Mouse (Mus musculus) hindbrain, embryonic 11.5 days (tissue): ENCODE data around the gene Gm10961. TPM values are rescaled to one million over a fixed set of nuclear protein-coding genes. Genes with fewer than 3 reads are reported as not detected.

Experiments used
- ATAC-seq: fragments of 200-750 bp; cut with Nextera tagmentation; 2 replicates; pipeline ENCODE4 v1.8.0; 2017; ENCODE audit warnings: mild to moderate bottlenecking, moderate TSS enrichment, moderate library complexity; ENCODE audit not compliant: low FRiP score
- DNase-seq: peaks from one replicate; pipeline ENCODE4 v3.0.0-alpha.2; 2015; ENCODE audit warnings: low spot score
- H3K27ac ChIP-seq: fragments of 300-500 bp; sonication (generic); 2 replicates; pipeline ENCODE4 v1.5.1; 2014; ENCODE audit warnings: mild to moderate bottlenecking, low read depth, low read length
- H3K27me3 ChIP-seq: fragments of 300-500 bp; sonication (generic); 2 replicates; pipeline ENCODE4 v1.6.1; 2014; ENCODE audit warnings: mild to moderate bottlenecking, low read length, moderate library complexity, mixed read lengths; ENCODE audit not compliant: control insufficient read depth, insufficient read depth
- H3K36me3 ChIP-seq: fragments of 300-500 bp; sonication (generic); 2 replicates; pipeline ENCODE4 v1.6.1; 2014; ENCODE audit warnings: mild to moderate bottlenecking, low read length, moderate library complexity, mixed read lengths; ENCODE audit not compliant: control insufficient read depth, insufficient read depth
- H3K4me1 ChIP-seq: fragments of 300-500 bp; sonication (generic); replicated peaks from 2 replicates; pipeline ENCODE4 v1.6.1; 2014; ENCODE audit warnings: low read length, mixed read lengths; ENCODE audit not compliant: control insufficient read depth, insufficient read depth
- H3K4me2 ChIP-seq: fragments of 300-500 bp; sonication (generic); replicated peaks from 2 replicates; pipeline ENCODE4 v1.6.1; 2014; ENCODE audit warnings: mild to moderate bottlenecking, low read depth, low read length
- H3K4me3 ChIP-seq: fragments of 300-500 bp; sonication (generic); 2 replicates; pipeline ENCODE4 v1.5.1; 2014; ENCODE audit warnings: low read depth, low read length
- H3K9ac ChIP-seq: fragments of 300-500 bp; sonication (generic); 2 replicates; pipeline ENCODE4 v1.6.1; 2014; ENCODE audit warnings: low read depth, low read length
- H3K9me3 ChIP-seq: fragments of 300-500 bp; sonication (generic); 2 replicates; pipeline ENCODE4 v1.6.1; 2016; ENCODE audit warnings: low read length; ENCODE audit not compliant: control insufficient read depth
- WGBS: fragments of 180-500 bp; shearing (Covaris S2); extraction: QIAGEN DNeasy Blood & Tissue Kit; methylation state at CpG from one replicate; pipeline ENCODE4 v1.1.7; 2014; 5-methylcytosine and 5-hydroxymethylcytosine counted together
- polyA plus RNA-seq: library from polyadenylated mRNA; unstranded; fragments of >200 nt; fragmentation: Nextera tagmentation; extraction: Ambion mirVana; gene quantifications from 2 replicates; pipeline ENCODE4 v1.2.1, GENCODE M21; 2014

Gm10961 gene
- polyA plus RNA-seq, 1 experiment from 2014 or later, result not detected

DNA sequence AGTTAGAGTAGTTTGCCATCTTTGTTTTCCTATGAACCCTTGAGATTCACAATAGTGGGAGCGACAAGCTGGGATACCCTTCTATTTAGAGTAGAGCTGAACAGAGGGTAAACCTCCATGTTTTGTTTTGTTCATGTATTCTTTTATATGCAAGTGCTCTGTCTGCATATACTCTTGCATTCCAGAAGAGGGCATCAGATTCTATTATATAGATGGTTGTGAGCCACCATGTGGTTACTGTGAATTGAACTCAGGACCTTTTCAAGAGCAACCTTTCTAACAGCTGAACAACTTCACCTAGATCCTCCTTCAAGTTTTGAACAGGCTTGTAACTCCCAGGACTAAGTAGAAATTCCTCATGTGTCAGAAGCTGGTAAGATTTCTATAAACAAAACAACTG is 27.9 kb downstream of the Gm10961 start:
- 93% methylated on average over 1 of the region's 1 CpGs for WGBS
- Histone ChIP-seq H3K4me2 (no peak overlapping the region), H3K36me3 (0 out of 2 replicates have a peak, but pooled peaks cover 2% of the 10 kb centered on the region), H3K27me3 (no peaks in the 10 kb centered on the region), H3K4me3 (no peak overlapping the region), H3K9me3 (no peaks in the 10 kb centered on the region), H3K27ac (no peak overlapping the region), H3K9ac (no peak overlapping the region), H3K4me1 (no peaks in the 10 kb centered on the region)
- DNase-seq, result no peak
- no peak for ATAC-seq

DNA sequence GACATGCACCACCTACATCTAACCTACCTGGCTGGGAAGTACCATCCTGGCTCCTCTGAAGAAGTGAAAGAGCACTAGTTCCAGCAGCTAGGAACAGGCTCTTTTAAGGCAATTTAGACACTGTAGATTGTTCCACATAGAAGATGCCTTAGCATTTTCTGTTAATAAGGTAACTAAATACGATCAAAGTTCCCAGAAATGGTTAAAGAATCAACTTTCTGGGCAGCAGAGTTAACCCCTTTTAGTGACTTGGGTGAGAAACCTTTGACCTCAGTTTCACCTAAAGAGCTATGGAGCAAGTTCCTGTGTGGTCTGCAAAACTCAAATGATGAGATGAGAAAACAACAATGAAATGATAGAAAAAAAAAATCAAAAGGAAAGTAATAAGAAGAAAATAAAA is 33.5 kb downstream of the Gm10961 start:
- ATAC-seq, result no peak
- H3K36me3 ChIP-seq, result peaks cover 10% of the 10 kb centered on the region

DNA sequence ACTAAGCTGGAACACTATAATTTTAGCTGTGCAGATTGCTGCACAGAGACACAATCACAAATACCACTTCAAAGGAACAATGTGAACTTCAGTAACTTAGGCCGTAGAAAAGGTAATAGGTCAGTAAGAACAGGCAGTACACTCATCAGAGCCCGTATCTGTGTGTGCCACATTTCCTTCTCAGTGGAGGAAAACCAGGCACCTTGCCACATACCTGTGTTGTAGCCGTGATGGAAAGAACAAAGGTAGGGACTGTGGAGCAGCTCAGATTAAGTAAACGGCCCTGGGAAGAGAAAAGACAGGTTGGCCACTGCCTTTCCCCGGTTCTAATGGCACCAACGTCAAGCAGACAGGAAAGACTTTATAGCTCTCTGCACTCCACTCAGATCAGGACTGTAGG is 36.3 kb downstream of the Gm10961 start:
- no peaks in the 10 kb centered on the region for H3K9me3 ChIP-seq
- no peak overlapping the region for H3K4me2 ChIP-seq
- DNase-seq (no peak), ATAC-seq (no peak)
- H3K27me3 ChIP-seq, result no peaks in the 10 kb centered on the region
- WGBS, result 92% methylated on average over 6 of the region's 6 CpGs
- H3K4me3 ChIP-seq, result no peak overlapping the region
- peaks cover 13% of the 10 kb centered on the region for H3K36me3 ChIP-seq
- no peak overlapping the region for H3K27ac ChIP-seq
- no peak overlapping the region for H3K9ac ChIP-seq
- no peaks in the 10 kb centered on the region for H3K4me1 ChIP-seq

More for the DNA sequence above, 33.5 kb downstream of the Gm10961 start:
- Histone ChIP-seq H3K9ac (no peak overlapping the region), H3K9me3 (no peaks in the 10 kb centered on the region), H3K27me3 (no peaks in the 10 kb centered on the region), H3K4me1 (no peaks in the 10 kb centered on the region), H3K27ac (no peak overlapping the region), H3K4me2 (no peak overlapping the region), H3K4me3 (no peak overlapping the region)
- 93% methylated on average over 1 of the region's 1 CpGs for WGBS
- no peak for DNase-seq

DNA sequence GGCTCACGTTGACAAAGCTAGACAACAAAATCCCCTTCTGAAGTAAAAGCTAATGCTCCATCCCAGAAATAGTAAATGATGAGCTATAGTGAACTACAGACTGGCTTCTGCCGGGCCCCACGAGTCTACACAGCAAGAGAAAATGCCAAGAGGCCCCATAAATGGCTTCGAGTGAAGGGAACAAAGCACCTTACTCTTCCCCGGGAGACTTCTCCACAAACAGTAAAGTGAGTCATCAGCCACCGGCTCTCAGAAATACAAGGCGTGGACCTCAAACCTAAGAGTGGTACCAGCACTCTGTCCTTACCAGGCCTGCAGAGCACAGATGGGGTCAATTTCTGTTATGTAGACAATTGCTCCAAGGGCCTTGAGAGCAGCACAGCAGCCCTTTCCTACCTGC is 37.7 kb downstream of the Gm10961 start:
- no peaks in the 10 kb centered on the region for H3K4me1 ChIP-seq
- H3K27me3 ChIP-seq, result no peaks in the 10 kb centered on the region
- no peak overlapping the region for H3K27ac ChIP-seq
- DNase-seq (no peak), ATAC-seq (no peak)
- no peak overlapping the region for H3K9ac ChIP-seq
- 96% methylated on average over 7 of the region's 7 CpGs for WGBS
- peaks cover 11% of the 10 kb centered on the region for H3K36me3 ChIP-seq
- no peak overlapping the region for H3K4me3 ChIP-seq
- H3K9me3 ChIP-seq, result no peaks in the 10 kb centered on the region
- H3K4me2 ChIP-seq, result no peak overlapping the region

DNA sequence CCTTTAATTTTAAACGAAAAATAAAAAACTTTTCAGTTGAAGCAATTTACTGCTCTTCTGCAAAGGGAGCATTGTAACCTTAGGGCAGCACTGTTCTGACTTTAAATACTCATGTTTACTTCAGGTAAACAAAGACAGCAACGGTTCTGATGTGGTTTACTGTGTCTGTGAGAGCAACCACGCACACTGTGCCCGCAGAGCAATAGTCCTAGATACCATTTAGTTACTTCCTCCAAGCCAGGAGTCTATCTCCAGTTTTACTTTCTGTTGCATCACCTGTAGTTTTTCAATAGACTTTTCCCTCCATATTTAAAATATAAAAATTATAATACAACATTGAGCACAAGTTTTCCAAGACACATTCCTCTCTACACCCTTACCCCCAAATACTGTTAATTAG is 39.4 kb downstream of the Gm10961 start:
- WGBS, result 89% methylated on average over 4 of the region's 4 CpGs
- H3K36me3 ChIP-seq, result peaks cover 11% of the 10 kb centered on the region
- H3K4me2 ChIP-seq, result no peak overlapping the region
- no peak overlapping the region for H3K4me3 ChIP-seq
- no peak for ATAC-seq
- no peaks in the 10 kb centered on the region for H3K9me3 ChIP-seq
- DNase-seq, result no peak
- H3K9ac ChIP-seq, result no peak overlapping the region
- H3K27me3 ChIP-seq, result no peaks in the 10 kb centered on the region
- no peaks in the 10 kb centered on the region for H3K4me1 ChIP-seq
- no peak overlapping the region for H3K27ac ChIP-seq

DNA sequence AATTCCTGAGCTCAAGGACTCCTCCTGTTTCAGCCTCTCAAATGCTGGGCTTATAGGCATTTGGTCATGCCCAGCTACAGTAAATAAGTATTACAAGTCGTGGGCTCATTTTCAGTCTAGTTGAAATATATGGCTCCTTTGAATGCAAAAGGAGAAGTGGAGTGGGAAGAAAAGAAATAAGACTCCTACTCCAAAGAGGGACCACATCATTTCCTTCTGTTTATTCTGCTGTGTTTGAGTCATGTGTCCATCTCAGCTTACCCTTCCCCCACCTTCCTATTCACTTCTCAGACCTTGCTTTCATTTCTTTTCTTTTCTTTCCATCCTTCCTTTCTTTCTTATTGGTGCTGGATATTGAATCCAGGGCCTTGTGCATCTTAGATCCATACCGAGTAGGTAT is 40.4 kb downstream of the Gm10961 start:
- no peak for ATAC-seq

DNA sequence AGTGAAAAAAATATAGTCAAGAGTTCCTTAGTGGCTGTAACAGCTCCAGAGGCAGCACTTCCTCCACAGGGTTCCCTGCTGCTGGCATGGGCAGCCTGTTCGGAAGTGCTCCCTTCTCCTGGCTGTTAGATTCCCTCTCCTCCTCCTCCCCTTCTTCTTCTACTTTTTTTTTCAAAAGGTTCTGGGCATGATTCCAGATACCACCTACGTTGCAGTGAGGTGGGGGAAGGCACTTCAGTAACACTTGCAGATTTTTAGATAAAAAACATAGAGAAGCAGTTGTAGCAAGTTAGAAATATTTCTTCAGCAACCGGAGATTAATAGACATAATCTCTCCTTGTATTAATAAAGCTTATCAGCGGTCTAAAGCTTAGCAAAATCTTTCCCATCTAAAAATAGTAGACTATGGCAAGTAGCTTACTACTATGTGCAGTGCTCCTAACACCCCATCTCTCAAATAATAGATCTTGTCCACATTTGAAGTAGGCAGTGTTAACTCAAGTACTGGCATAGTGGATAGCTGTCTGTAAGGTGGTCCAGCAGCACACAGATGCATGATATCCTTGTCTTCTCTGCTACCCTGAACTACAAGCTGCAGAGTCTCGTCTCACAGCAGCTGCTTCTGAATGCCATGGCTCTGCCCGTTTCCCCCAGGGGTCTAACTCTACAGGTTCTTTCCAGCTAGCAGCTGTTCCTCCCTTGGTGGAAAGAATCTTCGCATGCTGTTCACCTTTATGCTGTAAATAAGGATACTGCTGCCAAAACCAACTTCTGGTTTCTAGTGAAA is 49.9 kb downstream of the Gm10961 start:
- H3K4me3 ChIP-seq, result no peak overlapping the region
- DNase-seq, result no peak
- no peaks in the 10 kb centered on the region for H3K9me3 ChIP-seq
- no peak overlapping the region for H3K27ac ChIP-seq
- no peaks in the 10 kb centered on the region for H3K36me3 ChIP-seq
- no peak overlapping the region for H3K9ac ChIP-seq
- no peak overlapping the region for H3K4me2 ChIP-seq
- no peaks in the 10 kb centered on the region for H3K4me1 ChIP-seq
- H3K27me3 ChIP-seq, result no peaks in the 10 kb centered on the region
- 57% methylated on average over 7 of the region's 7 CpGs for WGBS
- no peak for ATAC-seq

More for the DNA sequence above, 40.4 kb downstream of the Gm10961 start:
- Histone ChIP-seq H3K9me3 (no peaks in the 10 kb centered on the region), H3K9ac (no peak overlapping the region), H3K4me2 (no peak overlapping the region), H3K4me1 (no peaks in the 10 kb centered on the region), H3K27ac (no peak overlapping the region), H3K27me3 (no peaks in the 10 kb centered on the region), H3K36me3 (peaks cover 11% of the 10 kb centered on the region), H3K4me3 (no peak overlapping the region)
- WGBS, result 97% methylated on average over 2 of the region's 2 CpGs
- DNase-seq, result no peak

Other genes with a start within 250 kb of the Gm10961 start
- gene Kcnc4, start 171.8 kb upstream of the Gm10961 start, polyA plus RNA-seq, result 0.22 and 0.25 TPM in 2 replicates
- 1.9 and 3.5 TPM in 2 replicates for gene Slc6a17, start 113.3 kb upstream of the Gm10961 start, polyA plus RNA-seq
- not detected in 2 replicates for gene Ubl4b, start 76.2 kb upstream of the Gm10961 start, polyA plus RNA-seq
- gene Alx3, start 36.3 kb upstream of the Gm10961 start, polyA plus RNA-seq, result 0.73 and 1.5 TPM in 2 replicates
- gene Strip1, start 372 bp downstream of the Gm10961 start, polyA plus RNA-seq, result 85.1 and 100 TPM in 2 replicates
- gene Ahcyl1, start 65.2 kb downstream of the Gm10961 start, polyA plus RNA-seq, result 117 and 123 TPM in 2 replicates
- gene Csf1, start 129.1 kb downstream of the Gm10961 start, polyA plus RNA-seq, result 5.3 and 6.0 TPM in 2 replicates
- gene Eps8l3, start 245.9 kb downstream of the Gm10961 start, polyA plus RNA-seq, result not detected in 2 replicates